Mouse (Mus musculus): ENCODE measurements around the gene Zbtb26.

GRCm38 (mm10) chr2:37480039-37480438, 37.1 kb upstream of the Zbtb26 start:
- no peak for TF ChIP-seq POLR2A (IDR thresholded peaks at IDR 0.05; ENCODE audit: extremely low read depth, insufficient read depth, low read length)
- no peak for TF ChIP-seq CTCF (IDR thresholded peaks at IDR 0.05; ENCODE audit: low read depth, low read length)

All from liver, adult 2 months (tissue).